ENCODE assay signal across 7 mouse cellular contexts in genomic region chr10:60778542-60778941, GRCm38 (mm10). TPM values are rescaled to one million over a fixed set of nuclear protein-coding genes. Genes with fewer than 3 reads are reported as not detected.
DNase-seq lines count a peak whose midpoint lies in the region; ATAC-seq and TF ChIP-seq lines count a peak whose summit lies in the region.

No protein-coding gene starts in this region.

- H3K27me3 ChIP-seq in embryonic facial prominence, embryonic 10.5 days (replicated peaks; ENCODE audit: low read depth, poor library complexity, severe bottlenecking) = peaks cover 17% of the 10 kb centered on the region; the same call in 1 of the 2 replicates
- no peaks in the 10 kb centered on the region for H3K27me3 ChIP-seq in intestine, postnatal 0 days (replicated peaks; ENCODE audit: control insufficient read depth, insufficient read depth, low read length)
- no peaks in the 10 kb centered on the region for H3K27me3 ChIP-seq in small intestine, adult 2 months (ENCODE audit: control insufficient read depth, insufficient read depth, low read length)

- peak; percentile 17 to 36 for DNase-seq in left cerebral cortex, adult 18-20 months (ENCODE audit: low spot score in 2 of 2)
- no peak for DNase-seq in left cerebral cortex, adult 11 months (ENCODE audit: low spot score)
- DNase-seq in T-cell, adult 2 months (ENCODE audit: low spot score) = peak; percentile 10
- peak; percentile 74 for DNase-seq in embryonic facial prominence, embryonic 10.5 days (ENCODE audit: low spot score)
- peak; percentile 61 for DNase-seq in lung, postnatal 10 days

- peak; percentile 76 for TF ChIP-seq CTCF in intestine, postnatal 0 days (IDR thresholded peaks at IDR 0.05; ENCODE audit: low read depth)
- TF ChIP-seq CTCF in small intestine, adult 2 months (IDR thresholded peaks at IDR 0.05; ENCODE audit: extremely low read depth, insufficient read length, insufficient replicate concordance, low read depth, low read length) = peak; percentile 50; the same call in 1 of the 2 replicates

- no peak overlapping the region for H3K27ac ChIP-seq in embryonic facial prominence, embryonic 10.5 days (replicated peaks)
- H3K27ac ChIP-seq in intestine, postnatal 0 days (ENCODE audit: low read depth, low read length) = no peak overlapping the region
- H3K27ac ChIP-seq in small intestine, adult 2 months (ENCODE audit: insufficient read depth, low read depth, low read length) = no peak overlapping the region

- peaks cover 51% of the 10 kb centered on the region for H3K36me3 ChIP-seq in embryonic facial prominence, embryonic 10.5 days (replicated peaks)
- peaks cover 14% of the 10 kb centered on the region for H3K36me3 ChIP-seq in intestine, postnatal 0 days (ENCODE audit: control insufficient read depth, insufficient read depth)
- peaks cover 10% of the 10 kb centered on the region for H3K36me3 ChIP-seq in small intestine, adult 2 months (ENCODE audit: control insufficient read depth, insufficient read depth, low read length)

- H3K9ac ChIP-seq in intestine, postnatal 0 days (ENCODE audit: low read depth, low read length) = no peak overlapping the region

- no peak overlapping the region for H3K4me2 ChIP-seq in intestine, postnatal 0 days (replicated peaks; ENCODE audit: low read depth)

- no peak for TF ChIP-seq POLR2A in small intestine, adult 2 months (IDR thresholded peaks at IDR 0.05; ENCODE audit: low read depth, low read length)

- no peak overlapping the region for H3K4me3 ChIP-seq in embryonic facial prominence, embryonic 10.5 days
- no peak overlapping the region for H3K4me3 ChIP-seq in intestine, postnatal 0 days (ENCODE audit: low read depth, low read length)
- H3K4me3 ChIP-seq in small intestine, adult 2 months (ENCODE audit: low read depth, low read length) = no peak overlapping the region

- peaks cover 16% of the 10 kb centered on the region for H3K4me1 ChIP-seq in embryonic facial prominence, embryonic 10.5 days
- H3K4me1 ChIP-seq in intestine, postnatal 0 days (replicated peaks; ENCODE audit: control insufficient read depth, insufficient read depth, low read length) = no peaks in the 10 kb centered on the region
- peaks cover 3% of the 10 kb centered on the region for H3K4me1 ChIP-seq in small intestine, adult 2 months (ENCODE audit: control insufficient read depth, insufficient read depth, insufficient read length, low read length)

- H3K9me3 ChIP-seq in embryonic facial prominence, embryonic 10.5 days = no peaks in the 10 kb centered on the region
- no peaks in the 10 kb centered on the region for H3K9me3 ChIP-seq in intestine, postnatal 0 days (ENCODE audit: control insufficient read depth)

- 0 out of 2 replicates have a peak, but pooled peaks have one; percentile 1 for ATAC-seq in intestine, postnatal 0 days

- 80% methylated on average over 12 of the region's 12 CpGs for WGBS in embryonic facial prominence, embryonic 10.5 days
- WGBS in intestine, postnatal 0 days = 61% methylated on average over 12 of the region's 12 CpGs
- 55% methylated on average over 12 of the region's 12 CpGs for WGBS in small intestine, adult 2 months

RNA-seq across cellular contexts. Expression of gene Slc29a3, which starts 25.9 kb away (rescaled TPM):
- total RNA-seq in left cerebral cortex, adult 18-20 months (2021) = 10 to 100 TPM; 11.1 to 12.4 TPM
- 9.4 and 12.7 TPM in 2 replicates for polyA plus RNA-seq in embryonic facial prominence, embryonic 10.5 days (2016; fragmentation: Nextera tagmentation; extraction: Ambion mirVana)
- 6.3 and 7.9 TPM in 2 replicates for polyA plus RNA-seq in intestine, postnatal 0 days (2015; fragmentation: Nextera tagmentation; extraction: Ambion mirVana)
- 3.8 and 5.0 TPM in 2 replicates for polyA plus RNA-seq in small intestine, adult 2 months (2012; rRNA removed)

RNA-seq across cellular contexts. Expression of gene Unc5b, which starts 52.8 kb away (rescaled TPM):
- total RNA-seq in left cerebral cortex, adult 18-20 months (2021) = 10 to 100 TPM in 1 of 2 experiments, 1 to 10 TPM in 1; 9.3 to 10.3 TPM
- polyA plus RNA-seq in embryonic facial prominence, embryonic 10.5 days (2016; fragmentation: Nextera tagmentation; extraction: Ambion mirVana) = 6.0 and 7.2 TPM in 2 replicates
- 2.5 and 2.6 TPM in 2 replicates for polyA plus RNA-seq in intestine, postnatal 0 days (2015; fragmentation: Nextera tagmentation; extraction: Ambion mirVana)
- 24.6 and 71.6 TPM in 2 replicates for polyA plus RNA-seq in small intestine, adult 2 months (2012; rRNA removed)
